Mouse (Mus musculus) forebrain, embryonic 15.5 days (tissue): ENCODE data around the gene Cacna2d1. TPM values are rescaled to one million over a fixed set of nuclear protein-coding genes. Genes with fewer than 3 reads are reported as not detected.

Experiments
- ATAC-seq: fragments of 200-750 bp; cut with Nextera tagmentation; replicated peaks from 2 replicates; pipeline ENCODE4 v1.8.0; 2017; ENCODE audit warnings: mild to moderate bottlenecking, moderate TSS enrichment, moderate library complexity
- H3K27ac ChIP-seq: fragments of 300-500 bp; sonication (generic); replicated peaks from 2 replicates; pipeline ENCODE4 v1.5.1; 2015; ENCODE audit warnings: mild to moderate bottlenecking, inconsistent platforms
- H3K27me3 ChIP-seq: fragments of 300-500 bp; sonication (generic); 2 replicates; pipeline ENCODE4 v1.6.1; 2015; ENCODE audit warnings: inconsistent platforms
- H3K36me3 ChIP-seq: fragments of 300-500 bp; sonication (generic); 2 replicates; pipeline ENCODE4 v1.6.1; 2015; ENCODE audit warnings: mild to moderate bottlenecking, inconsistent platforms
- H3K4me1 ChIP-seq: fragments of 300-500 bp; sonication (generic); 2 replicates; pipeline ENCODE4 v1.6.1; 2015; ENCODE audit warnings: inconsistent platforms
- H3K4me2 ChIP-seq: fragments of 300-500 bp; sonication (generic); replicated peaks from 2 replicates; pipeline ENCODE4 v1.6.1; 2015; ENCODE audit warnings: mild to moderate bottlenecking, inconsistent platforms
- H3K4me3 ChIP-seq: fragments of 300-500 bp; sonication (generic); 2 replicates; pipeline ENCODE4 v1.5.1; 2015; ENCODE audit warnings: mild to moderate bottlenecking, inconsistent platforms
- H3K9ac ChIP-seq: fragments of 300-500 bp; sonication (generic); replicated peaks from 2 replicates; pipeline ENCODE4 v1.6.1; 2015; ENCODE audit warnings: mild to moderate bottlenecking, inconsistent platforms
- H3K9me3 ChIP-seq: fragments of 300-500 bp; sonication (generic); 2 replicates; pipeline ENCODE4 v1.6.1; 2016; ENCODE audit warnings: inconsistent platforms
- WGBS: fragments of 180-500 bp; shearing (Covaris S2); methylation state at CpG from one replicate; pipeline ENCODE4 v1.1.7; 2015; ENCODE audit warnings: mixed read lengths; 5-methylcytosine and 5-hydroxymethylcytosine counted together
- polyA plus RNA-seq: library from polyadenylated mRNA; unstranded; fragments of >200 nt; fragmentation: Nextera tagmentation; extraction: Ambion mirVana; gene quantifications from 2 replicates; pipeline ENCODE4 v1.2.1, GENCODE M21; 2015

The Cacna2d1 gene
- polyA plus RNA-seq, 1 experiment from 2014 or later, result 41.1 TPM

GRCm38 (mm10) chr5:16024626-16025417, 90.3 kb downstream of the Cacna2d1 start:
- no peaks in the 10 kb centered on the region for H3K27me3 ChIP-seq
- no peak overlapping the region for H3K4me3 ChIP-seq
- H3K36me3 ChIP-seq, result no peaks in the 10 kb centered on the region
- no peak overlapping the region for H3K9ac ChIP-seq
- ATAC-seq, result peak; percentile 93
- H3K9me3 ChIP-seq, result no peaks in the 10 kb centered on the region
- H3K4me2 ChIP-seq, result no peak overlapping the region
- WGBS, result 34% methylated on average over 4 of the region's 4 CpGs
- 0 out of 2 replicates have a peak overlapping the region, but pooled peaks have one; percentile 15 for H3K27ac ChIP-seq
- H3K4me1 ChIP-seq, result 0 out of 2 replicates have a peak, but pooled peaks cover 9% of the 10 kb centered on the region

- Histone ChIP-seq H3K9me3 (no peaks in the 10 kb centered on the region), H3K4me1 (0 out of 2 replicates have a peak, but pooled peaks cover 9% of the 10 kb centered on the region), H3K4me2 (no peak overlapping the region), H3K27ac (no peak overlapping the region), H3K36me3 (no peaks in the 10 kb centered on the region), H3K4me3 (no peak overlapping the region), H3K9ac (no peak overlapping the region), H3K27me3 (no peaks in the 10 kb centered on the region)
- WGBS, result 72% methylated on average over 6 of the region's 6 CpGs
- ATAC-seq, result no peak
Measured at GRCm38 (mm10) chr5:16028881-16029280, 94.4 kb downstream of the Cacna2d1 start.

- H3K27ac ChIP-seq, result no peak overlapping the region
- WGBS, result 20% methylated on average over 5 of the region's 5 CpGs
Measured at GRCm38 (mm10) chr5:16029481-16029880, 95.0 kb downstream of the Cacna2d1 start.

GRCm38 (mm10) chr5:16033569-16033968, 99.1 kb downstream of the Cacna2d1 start:
- Histone ChIP-seq H3K27me3 (no peaks in the 10 kb centered on the region), H3K4me2 (no peak overlapping the region), H3K9me3 (no peaks in the 10 kb centered on the region), H3K9ac (no peak overlapping the region), H3K4me3 (no peak overlapping the region), H3K27ac (no peak overlapping the region), H3K4me1 (0 out of 2 replicates have a peak, but pooled peaks cover 6% of the 10 kb centered on the region), H3K36me3 (no peaks in the 10 kb centered on the region)
- no peak for ATAC-seq
- 94% methylated on average over 1 of the region's 1 CpGs for WGBS

More at GRCm38 (mm10) chr5:16029481-16029880, 95.0 kb downstream of the Cacna2d1 start:
- Histone ChIP-seq H3K27me3 (no peaks in the 10 kb centered on the region), H3K9me3 (no peaks in the 10 kb centered on the region), H3K4me1 (0 out of 2 replicates have a peak, but pooled peaks cover 9% of the 10 kb centered on the region), H3K9ac (no peak overlapping the region), H3K4me3 (no peak overlapping the region), H3K4me2 (no peak overlapping the region), H3K36me3 (no peaks in the 10 kb centered on the region)
- ATAC-seq, result no peak

GRCm38 (mm10) chr5:16035259-16035658, 100.8 kb downstream of the Cacna2d1 start:
- Histone ChIP-seq H3K4me1 (0 out of 2 replicates have a peak, but pooled peaks cover 3% of the 10 kb centered on the region), H3K36me3 (no peaks in the 10 kb centered on the region), H3K9ac (no peak overlapping the region), H3K4me2 (no peak overlapping the region), H3K27me3 (no peaks in the 10 kb centered on the region), H3K4me3 (no peak overlapping the region), H3K27ac (no peak overlapping the region), H3K9me3 (no peaks in the 10 kb centered on the region)
- WGBS, result 37% methylated on average over 1 of the region's 1 CpGs
- ATAC-seq, result no peak

- H3K36me3 ChIP-seq, result no peaks in the 10 kb centered on the region
- H3K4me1 ChIP-seq, result 0 out of 2 replicates have a peak, but pooled peaks cover 6% of the 10 kb centered on the region
- no peak overlapping the region for H3K4me3 ChIP-seq
- no peak for ATAC-seq
- H3K27ac ChIP-seq, result no peak overlapping the region
- H3K9me3 ChIP-seq, result no peaks in the 10 kb centered on the region
- no peaks in the 10 kb centered on the region for H3K27me3 ChIP-seq
- no peak overlapping the region for H3K9ac ChIP-seq
- H3K4me2 ChIP-seq, result no peak overlapping the region
- 86% methylated on average over 6 of the region's 6 CpGs for WGBS
Measured at GRCm38 (mm10) chr5:16045147-16045878, 110.8 kb downstream of the Cacna2d1 start.

- H3K27me3 ChIP-seq, result no peaks in the 10 kb centered on the region
- H3K9ac ChIP-seq, result no peak overlapping the region
- ATAC-seq, result peak; percentile 43; the same call in 1 of the 2 replicates
- no peak overlapping the region for H3K4me2 ChIP-seq
- 65% methylated on average over 10 of the region's 10 CpGs for WGBS
- no peaks in the 10 kb centered on the region for H3K36me3 ChIP-seq
- 0 out of 2 replicates have a peak, but pooled peaks cover 6% of the 10 kb centered on the region for H3K4me1 ChIP-seq
- H3K9me3 ChIP-seq, result no peaks in the 10 kb centered on the region
- no peak overlapping the region for H3K4me3 ChIP-seq
- H3K27ac ChIP-seq, result no peak overlapping the region
Measured at GRCm38 (mm10) chr5:16047452-16048191, 113.1 kb downstream of the Cacna2d1 start.

GRCm38 (mm10) chr5:16056795-16057194, 122.3 kb downstream of the Cacna2d1 start:
- WGBS, result 39% methylated on average over 2 of the region's 2 CpGs
- H3K36me3 ChIP-seq, result no peaks in the 10 kb centered on the region
- H3K9ac ChIP-seq, result no peak overlapping the region
- H3K4me3 ChIP-seq, result no peak overlapping the region
- peak; percentile 75 for ATAC-seq
- peaks cover 9% of the 10 kb centered on the region; the same call in 1 of the 2 replicates for H3K4me1 ChIP-seq
- H3K4me2 ChIP-seq, result no peak overlapping the region
- H3K27ac ChIP-seq, result no peak overlapping the region
- H3K27me3 ChIP-seq, result no peaks in the 10 kb centered on the region
- H3K9me3 ChIP-seq, result no peaks in the 10 kb centered on the region

GRCm38 (mm10) chr5:16062773-16063172, 128.3 kb downstream of the Cacna2d1 start:
- Histone ChIP-seq H3K9ac (no peak overlapping the region), H3K4me1 (0 out of 2 replicates have a peak, but pooled peaks cover 6% of the 10 kb centered on the region), H3K27me3 (no peaks in the 10 kb centered on the region), H3K9me3 (no peaks in the 10 kb centered on the region), H3K4me2 (no peak overlapping the region), H3K4me3 (no peak overlapping the region), H3K27ac (no peak overlapping the region), H3K36me3 (no peaks in the 10 kb centered on the region)
- ATAC-seq, result no peak
- 60% methylated on average over 5 of the region's 5 CpGs for WGBS

GRCm38 (mm10) chr5:16063273-16063672, 128.8 kb downstream of the Cacna2d1 start:
- H3K27ac ChIP-seq, result no peak overlapping the region
- H3K4me1 ChIP-seq, result 0 out of 2 replicates have a peak, but pooled peaks cover 6% of the 10 kb centered on the region
- no peaks in the 10 kb centered on the region for H3K36me3 ChIP-seq
- H3K4me2 ChIP-seq, result no peak overlapping the region
- no peak overlapping the region for H3K4me3 ChIP-seq
- ATAC-seq, result no peak
- H3K9ac ChIP-seq, result no peak overlapping the region
- no peaks in the 10 kb centered on the region for H3K9me3 ChIP-seq
- H3K27me3 ChIP-seq, result no peaks in the 10 kb centered on the region

- no peak for ATAC-seq
- H3K4me1 ChIP-seq, result 0 out of 2 replicates have a peak, but pooled peaks cover 6% of the 10 kb centered on the region
- WGBS, result 72% methylated on average over 3 of the region's 3 CpGs
Measured at GRCm38 (mm10) chr5:16063949-16064348, 129.5 kb downstream of the Cacna2d1 start.

More at GRCm38 (mm10) chr5:16063949-16064348, 129.5 kb downstream of the Cacna2d1 start:
- Histone ChIP-seq H3K4me3 (no peak overlapping the region), H3K4me2 (no peak overlapping the region), H3K27ac (no peak overlapping the region), H3K27me3 (no peaks in the 10 kb centered on the region), H3K36me3 (no peaks in the 10 kb centered on the region), H3K9ac (no peak overlapping the region), H3K9me3 (no peaks in the 10 kb centered on the region)
